Mouse (Mus musculus) MEL (cell line): Measurements from ENCODE around the gene Gpatch11. TPM values are rescaled to one million over a fixed set of nuclear protein-coding genes. Genes with fewer than 3 reads are reported as not detected.

Experiments
- DNase-seq: peaks from one replicate; pipeline ENCODE4 v3.0.0; 2011; ENCODE audit warnings: low read depth, low spot score
- H3K27ac ChIP-seq: 2 replicates; pipeline ENCODE4 v1.5.1; 2012; ENCODE audit warnings: low read depth, mild to moderate bottlenecking, control low read depth, low read length, moderate library complexity; ENCODE audit not compliant: control insufficient read depth
- H3K27me3 ChIP-seq, 2 experiments: fragments of 150-350 bp in 1 of 2; sonication (generic) in 1 of 2; 2 replicates each; pipeline ENCODE4 v1.6.1; 2012; ENCODE audit warnings: low read length in 2 of 2, mild to moderate bottlenecking in 2 of 2, improper control_type of control experiment in 1 of 2, moderate library complexity in 1 of 2; ENCODE audit not compliant: insufficient read depth in 2 of 2, control insufficient read depth in 1 of 2
- H3K36me3 ChIP-seq, 2 experiments: 2 replicates each; pipeline ENCODE4 v1.6.1; 2012 to 2014; ENCODE audit warnings: low read length in 2 of 2, improper control_type of control experiment in 1 of 2, inconsistent platforms in 1 of 2, mild to moderate bottlenecking in 1 of 2; ENCODE audit not compliant: insufficient read depth in 2 of 2, control insufficient read depth in 1 of 2
- H3K4me1 ChIP-seq, 2 experiments: fragments of 150-350 bp in 1 of 2; sonication (generic) in 1 of 2; 2 replicates each; pipeline ENCODE4 v1.6.1; 2012; ENCODE audit warnings: low read length in 2 of 2, improper control_type of control experiment in 1 of 2, mild to moderate bottlenecking in 1 of 2; ENCODE audit not compliant: insufficient read depth in 2 of 2, control insufficient read depth in 1 of 2
- H3K4me3 ChIP-seq, 2 experiments: fragments of 150-350 bp in 1 of 2; sonication (generic) in 1 of 2; 2 replicates each; pipeline ENCODE4 v1.5.1; 2012; ENCODE audit warnings: low read depth in 2 of 2, low read length in 2 of 2, mild to moderate bottlenecking in 2 of 2, moderate library complexity in 2 of 2, control low read depth in 1 of 2, improper control_type of control experiment in 1 of 2; ENCODE audit not compliant: control insufficient read depth in 1 of 2, insufficient read depth in 1 of 2
- H3K79me2 ChIP-seq: 2 replicates; pipeline ENCODE4 v1.6.1; 2012; ENCODE audit warnings: mild to moderate bottlenecking, low read length, moderate library complexity; ENCODE audit not compliant: control insufficient read depth, poor library complexity, insufficient read depth
- H3K9ac ChIP-seq: 2 replicates; pipeline ENCODE4 v1.6.1; 2012; ENCODE audit warnings: low read depth, mild to moderate bottlenecking, control low read depth, low read length, moderate library complexity; ENCODE audit not compliant: control insufficient read depth, poor library complexity, severe bottlenecking
- H3K9me3 ChIP-seq: fragments of 150-350 bp; sonication (generic); replicated peaks from 2 replicates; pipeline ENCODE4 v1.6.1; 2012; ENCODE audit warnings: mild to moderate bottlenecking, low read length, improper control_type of control experiment, moderate library complexity; ENCODE audit not compliant: insufficient read depth
- CHD2 ChIP-seq: IDR thresholded peaks from 2 replicates; pipeline ENCODE4 v1.6.1; 2011; ENCODE audit warnings: low read length, improper control_type of control experiment
- CTCF ChIP-seq, 3 experiments: IDR thresholded peaks in 2 of 3; conservative IDR thresholded peaks in 1 of 3; 2 replicates each; pipeline ENCODE4 v1.5.1; 2011 to 2012; ENCODE audit warnings: low read length in 3 of 3, low read depth in 2 of 3, mild to moderate bottlenecking in 2 of 3, improper control_type of control experiment in 1 of 3, inconsistent platforms in 1 of 3, mixed read lengths in 1 of 3, moderate library complexity in 1 of 3; ENCODE audit not compliant: control insufficient read depth in 1 of 3, insufficient read depth in 1 of 3, poor library complexity in 1 of 3, severe bottlenecking in 1 of 3
- ELF1 ChIP-seq: IDR thresholded peaks from 2 replicates; pipeline ENCODE4 v1.6.1; 2014; ENCODE audit warnings: low read depth, mild to moderate bottlenecking, inconsistent platforms, low read length, improper control_type of control experiment, moderate library complexity
- EP300 ChIP-seq, 2 experiments: IDR thresholded peaks; 2 replicates each; pipeline ENCODE4 v1.6.1; 2011; ENCODE audit warnings: improper control_type of control experiment in 2 of 2, low read length in 2 of 2, low read depth in 1 of 2, mild to moderate bottlenecking in 1 of 2
- ETS1 ChIP-seq: IDR thresholded peaks from 2 replicates; pipeline ENCODE4 v1.6.1; 2012; ENCODE audit warnings: low read depth, mild to moderate bottlenecking, inconsistent platforms, low read length, improper control_type of control experiment, moderate library complexity
- GABPA ChIP-seq: IDR thresholded peaks from 2 replicates; pipeline ENCODE4 v1.6.1; 2012; ENCODE audit warnings: low read depth, mild to moderate bottlenecking, inconsistent platforms, low read length, improper control_type of control experiment, moderate library complexity
- GATA1 ChIP-seq: IDR thresholded peaks from 2 replicates; pipeline ENCODE4 v1.6.1; 2011; ENCODE audit warnings: low read depth, low read length, improper control_type of control experiment
- HCFC1 ChIP-seq: IDR thresholded peaks from 2 replicates; pipeline ENCODE4 v1.6.1; 2012; ENCODE audit warnings: low read depth, mild to moderate bottlenecking, inconsistent platforms, low read length, improper control_type of control experiment, moderate library complexity
- KAT2A ChIP-seq: conservative IDR thresholded peaks from 2 replicates; pipeline ENCODE4 v1.6.1; 2012; ENCODE audit warnings: low read depth, low read length, improper control_type of control experiment, inconsistent platforms
- MAFK ChIP-seq: IDR thresholded peaks from 2 replicates; pipeline ENCODE4 v1.6.1; 2011; ENCODE audit warnings: low read depth, mild to moderate bottlenecking, low read length, improper control_type of control experiment, borderline replicate concordance
- MAZ ChIP-seq: IDR thresholded peaks from 2 replicates; pipeline ENCODE4 v1.6.1; 2012; ENCODE audit warnings: low read depth, mild to moderate bottlenecking, inconsistent platforms, low read length, improper control_type of control experiment
- MEF2A ChIP-seq: IDR thresholded peaks from 2 replicates; pipeline ENCODE4 v1.6.1; 2014; ENCODE audit warnings: low read depth, mild to moderate bottlenecking, inconsistent platforms, low read length, improper control_type of control experiment; ENCODE audit not compliant: poor library complexity, insufficient replicate concordance, severe bottlenecking; ENCODE audit errors: extremely low read depth
- MXI1 ChIP-seq: IDR thresholded peaks from 2 replicates; pipeline ENCODE4 v1.6.1; 2011; ENCODE audit warnings: mild to moderate bottlenecking, low read depth, low read length, improper control_type of control experiment
- NRF1 ChIP-seq: IDR thresholded peaks from 2 replicates; pipeline ENCODE4 v1.6.1; 2014; ENCODE audit warnings: low read depth, mild to moderate bottlenecking, inconsistent platforms, low read length, improper control_type of control experiment, moderate library complexity; ENCODE audit not compliant: poor library complexity, insufficient read depth, severe bottlenecking
- POLR2A ChIP-seq, 2 experiments: IDR thresholded peaks; 2 replicates each; pipeline ENCODE4 v1.6.1; 2011 to 2012; ENCODE audit warnings: low read length in 2 of 2, mild to moderate bottlenecking in 2 of 2, control low read depth in 1 of 2, improper control_type of control experiment in 1 of 2, low read depth in 1 of 2, moderate library complexity in 1 of 2; ENCODE audit not compliant: control insufficient read depth in 1 of 2, insufficient read depth in 1 of 2, poor library complexity in 1 of 2
- POLR2AphosphoS2 ChIP-seq: IDR thresholded peaks from 2 replicates; pipeline ENCODE4 v1.6.1; 2011; ENCODE audit warnings: low read length, improper control_type of control experiment
- RAD21 ChIP-seq: IDR thresholded peaks from 2 replicates; pipeline ENCODE4 v1.6.1; 2011; ENCODE audit warnings: mild to moderate bottlenecking, low read depth, low read length, improper control_type of control experiment
- RCOR1 ChIP-seq: IDR thresholded peaks from 2 replicates; pipeline ENCODE4 v1.6.1; 2012; ENCODE audit warnings: low read depth, mild to moderate bottlenecking, inconsistent platforms, low read length, improper control_type of control experiment
- SIN3A ChIP-seq: IDR thresholded peaks from 2 replicates; pipeline ENCODE4 v1.6.1; 2012; ENCODE audit warnings: low read length, improper control_type of control experiment, inconsistent platforms
- SMC3 ChIP-seq: IDR thresholded peaks from 2 replicates; pipeline ENCODE4 v1.6.1; 2011; ENCODE audit warnings: low read depth, low read length, improper control_type of control experiment
- TBP ChIP-seq: IDR thresholded peaks from 2 replicates; pipeline ENCODE4 v1.8.0; 2011; ENCODE audit warnings: low read depth, low read length, improper control_type of control experiment
- UBTF ChIP-seq: IDR thresholded peaks from 2 replicates; pipeline ENCODE4 v1.6.1; 2012; ENCODE audit warnings: low read depth, mild to moderate bottlenecking, inconsistent platforms, low read length, improper control_type of control experiment, moderate library complexity, borderline replicate concordance; ENCODE audit not compliant: insufficient read depth
- USF1 ChIP-seq: IDR thresholded peaks from 2 replicates; pipeline ENCODE4 v1.6.1; 2014; ENCODE audit warnings: low read depth, mild to moderate bottlenecking, inconsistent platforms, low read length, improper control_type of control experiment, moderate library complexity
- ZKSCAN1 ChIP-seq: IDR thresholded peaks from 2 replicates; pipeline ENCODE4 v1.6.1; 2012; ENCODE audit warnings: low read depth, mild to moderate bottlenecking, inconsistent platforms, low read length, improper control_type of control experiment, moderate library complexity
- ZMIZ1 ChIP-seq: IDR thresholded peaks from 2 replicates; pipeline ENCODE4 v1.6.1; 2012; ENCODE audit warnings: low read depth, mild to moderate bottlenecking, inconsistent platforms, low read length, improper control_type of control experiment, moderate library complexity
- ZNF384 ChIP-seq: IDR thresholded peaks from 2 replicates; pipeline ENCODE4 v1.6.1; 2012; ENCODE audit warnings: low read depth, mild to moderate bottlenecking, inconsistent platforms, low read length, improper control_type of control experiment
- polyA plus RNA-seq, 2 experiments: library from polyadenylated mRNA; stranded (reverse) in 1 of 2; unstranded in 1 of 2; fragments of >175 nt in 1 of 2; fragments of >200 nt in 1 of 2; gene quantifications; 2 replicates each; pipeline versions ENCODE4 v1.2.1 to v1.2.4; 2012; ENCODE audit warnings: low replicate concordance in 2 of 2, low read depth in 1 of 2; ENCODE audit not compliant: insufficient read length in 2 of 2, insufficient read depth in 1 of 2, missing spikeins in 1 of 2
- total RNA-seq: library from RNA; depleted of rRNA; stranded (reverse); fragments of 300-350 nt; gene quantifications from 2 replicates; pipeline ENCODE4 v1.2.3, GENCODE M21; 2012

Gene Gpatch11
- total and polyA plus RNA-seq, 3 experiments: 10.3 to 12.4 TPM; not detected in 1

GRCm38 (mm10) chr17:78842271-78842928 is 7.0 kb downstream of the Gpatch11 start:
- no peak for DNase-seq
- H3K4me1 ChIP-seq: no peaks in the 10 kb centered on the region
- H3K79me2 ChIP-seq: no peaks in the 10 kb centered on the region
- H3K27ac ChIP-seq: no peak overlapping the region
- no peak overlapping the region for H3K4me3 ChIP-seq
- no peak for TF ChIP-seq UBTF
- no peak for TF ChIP-seq RAD21
- TF ChIP-seq CTCF (IDR thresholded peaks at IDR 0.05 in 2 of 3, conservative IDR thresholded peaks at IDR 0.05 in 1 of 3; ENCODE audit: control insufficient read depth in 1 of 3, insufficient read depth in 1 of 3, low read depth in 2 of 3, low read length in 3 of 3, poor library complexity in 1 of 3, severe bottlenecking in 1 of 3): no peak
- no peak for TF ChIP-seq RCOR1
- TF ChIP-seq MAZ: no peak
- TF ChIP-seq GATA1: no peak
- no peak for TF ChIP-seq NRF1
- no peak for TF ChIP-seq USF1
- TF ChIP-seq EP300 (IDR thresholded peaks at IDR 0.05; ENCODE audit: low read depth in 1 of 2, low read length in 2 of 2): no peak
- TF ChIP-seq SIN3A: no peak
- no peak for TF ChIP-seq POLR2A (IDR thresholded peaks at IDR 0.05; ENCODE audit: control insufficient read depth in 1 of 2, insufficient read depth in 1 of 2, low read depth in 1 of 2, low read length in 2 of 2, poor library complexity in 1 of 2)
- TF ChIP-seq GABPA: no peak
- TF ChIP-seq ZNF384: no peak
- TF ChIP-seq HCFC1: no peak
- no peak for TF ChIP-seq MXI1
- no peak for TF ChIP-seq TBP
- H3K36me3 ChIP-seq: no peaks in the 10 kb centered on the region
- H3K27me3 ChIP-seq: no peaks in the 10 kb centered on the region
- H3K9me3 ChIP-seq: no peaks in the 10 kb centered on the region
- H3K9ac ChIP-seq: no peak overlapping the region

- Histone ChIP-seq H3K79me2 (no peaks in the 10 kb centered on the region), H3K27me3 (no peaks in the 10 kb centered on the region), H3K9ac (no peak overlapping the region), H3K9me3 (no peaks in the 10 kb centered on the region), H3K4me1 (no peaks in the 10 kb centered on the region), H3K27ac (no peak overlapping the region), H3K4me3 (no peak overlapping the region), H3K36me3 (peaks cover 0 to 4% of the 10 kb centered on the region in 2 experiments; a peak in 2 of 4 replicates)
- TF ChIP-seq ZMIZ1 (no peak), POLR2AphosphoS2 (no peak), CTCF (IDR thresholded peaks at IDR 0.05 in 2 of 3, conservative IDR thresholded peaks at IDR 0.05 in 1 of 3; ENCODE audit: control insufficient read depth in 1 of 3, insufficient read depth in 1 of 3, low read depth in 2 of 3, low read length in 3 of 3, poor library complexity in 1 of 3, severe bottlenecking in 1 of 3) (no peak), ZKSCAN1 (no peak), UBTF (no peak), MAFK (no peak), NRF1 (no peak), SMC3 (no peak), CHD2 (no peak), USF1 (no peak), MEF2A (no peak), ELF1 (no peak), ETS1 (no peak), KAT2A (no peak), MXI1 (no peak)
- TF ChIP-seq, all 39 proteins: peak for 0
- DNase-seq: no peak
Observed at GRCm38 (mm10) chr17:78856243-78856642, 20.9 kb downstream of the Gpatch11 start.
